Mouse (Mus musculus) lung, embryonic 14.5 days (tissue): Measurements from ENCODE around the gene Spns1. TPM values are rescaled to one million over a fixed set of nuclear protein-coding genes. Genes with fewer than 3 reads are reported as not detected.
A peak's percentile ranks its signal among the peaks of the same experiment; 100 is the strongest.

Experiments
- ATAC-seq: fragments of 200-750 bp; cut with Nextera tagmentation; 2 replicates; pipeline ENCODE4 v1.8.0; 2017; ENCODE audit warnings: mild to moderate bottlenecking, moderate TSS enrichment, moderate library complexity; ENCODE audit not compliant: insufficient read depth
- DNase-seq: peaks from one replicate; pipeline ENCODE4 v3.0.0-alpha.2; 2015
- H3K27ac ChIP-seq: fragments of 300-500 bp; sonication (generic); 2 replicates; pipeline ENCODE4 v1.5.1; 2014; ENCODE audit warnings: low read depth, mild to moderate bottlenecking, moderate library complexity
- H3K27me3 ChIP-seq: fragments of 300-500 bp; sonication (generic); 2 replicates; pipeline ENCODE4 v1.6.1; 2014; ENCODE audit warnings: low read length, control low read depth; ENCODE audit not compliant: insufficient read depth
- H3K36me3 ChIP-seq: fragments of 300-500 bp; sonication (generic); 2 replicates; pipeline ENCODE4 v1.6.1; 2014; ENCODE audit warnings: control low read depth; ENCODE audit not compliant: insufficient read depth
- H3K4me1 ChIP-seq: fragments of 300-500 bp; sonication (generic); 2 replicates; pipeline ENCODE4 v1.6.1; 2014; ENCODE audit warnings: antibody characterized with exemption, control low read depth; ENCODE audit not compliant: insufficient read depth
- H3K4me2 ChIP-seq: fragments of 300-500 bp; sonication (generic); 2 replicates; pipeline ENCODE4 v1.6.1; 2014; ENCODE audit warnings: mild to moderate bottlenecking
- H3K4me3 ChIP-seq: fragments of 300-500 bp; sonication (generic); 2 replicates; pipeline ENCODE4 v1.5.1; 2014; ENCODE audit warnings: low read depth, low read length
- H3K9ac ChIP-seq: fragments of 300-500 bp; sonication (generic); 2 replicates; pipeline ENCODE4 v1.6.1; 2014
- H3K9me3 ChIP-seq: fragments of 300-500 bp; sonication (generic); 2 replicates; pipeline ENCODE4 v1.6.1; 2016; ENCODE audit warnings: low read depth, low read length, control low read depth
- CTCF ChIP-seq: IDR thresholded peaks from 2 replicates; pipeline ENCODE4 v1.5.1; 2016; ENCODE audit warnings: antibody characterized with exemption, low read depth
- WGBS: fragments of 180-500 bp; shearing (Covaris S2); extraction: QIAGEN DNeasy Blood & Tissue Kit; methylation state at CpG from one replicate; pipeline ENCODE4 v1.1.7; 2014; 5-methylcytosine and 5-hydroxymethylcytosine counted together
- polyA plus RNA-seq: library from polyadenylated mRNA; unstranded; fragments of >200 nt; fragmentation: Nextera tagmentation; extraction: Ambion mirVana; gene quantifications from 2 replicates; pipeline ENCODE4 v1.2.1, GENCODE M21; 2014

Spns1 gene
- 41.7 and 46.0 TPM in 2 replicates for polyA plus RNA-seq

GRCm38 (mm10) chr7:126377278-126378158 lies at the start of gene Spns1:
Gene Spns1 (minus strand): TSS chr7:126377450.
- Histone ChIP-seq H3K27me3 (no peaks in the 10 kb centered on the region), H3K9ac (peak within 1 kb of the TSS; percentile 82), H3K4me1 (no peaks in the 10 kb centered on the region), H3K36me3 (peaks cover 13% of the 10 kb centered on the region; the same call in 1 of the 2 replicates), H3K4me3 (peak within 1 kb of the TSS; percentile 88), H3K9me3 (no peaks in the 10 kb centered on the region), H3K27ac (0 out of 2 replicates have a peak within 1 kb of the TSS, but pooled peaks have one; percentile 56), H3K4me2 (peak within 1 kb of the TSS; percentile 78)
- WGBS, result under 1% methylated on average over 33 of the region's 33 CpGs
- DNase-seq, result peak; percentile 99
- peak; percentile 97 for ATAC-seq
- peak; percentile 93 for TF ChIP-seq CTCF

- DNase-seq, result no peak
- Histone ChIP-seq H3K27ac (no peak overlapping the region), H3K4me1 (no peaks in the 10 kb centered on the region), H3K9ac (no peak overlapping the region), H3K4me2 (no peak overlapping the region), H3K27me3 (no peaks in the 10 kb centered on the region), H3K9me3 (no peaks in the 10 kb centered on the region), H3K36me3 (no peaks in the 10 kb centered on the region), H3K4me3 (no peak overlapping the region)
- 82% methylated on average over 6 of the region's 6 CpGs for WGBS
- no peak for TF ChIP-seq CTCF
- no peak for ATAC-seq
These were observed 46.9 kb upstream of the Spns1 start for GRCm38 (mm10) chr7:126424161-126424560.

GRCm38 (mm10) chr7:126421756-126422155 lies 44.5 kb upstream of the Spns1 start:
- H3K27ac ChIP-seq, result no peak overlapping the region
- 75% methylated on average over 5 of the region's 5 CpGs for WGBS
- no peak for ATAC-seq
- H3K4me2 ChIP-seq, result no peak overlapping the region
- H3K36me3 ChIP-seq, result no peaks in the 10 kb centered on the region
- H3K9me3 ChIP-seq, result no peaks in the 10 kb centered on the region
- no peak overlapping the region for H3K9ac ChIP-seq
- no peak overlapping the region for H3K4me3 ChIP-seq
- H3K27me3 ChIP-seq, result no peaks in the 10 kb centered on the region
- DNase-seq, result no peak
- no peaks in the 10 kb centered on the region for H3K4me1 ChIP-seq
- no peak for TF ChIP-seq CTCF

GRCm38 (mm10) chr7:126418496-126418895 lies 41.2 kb upstream of the Spns1 start:
- H3K4me3 ChIP-seq, result no peak overlapping the region
- no peaks in the 10 kb centered on the region for H3K9me3 ChIP-seq
- H3K36me3 ChIP-seq, result no peaks in the 10 kb centered on the region
- no peaks in the 10 kb centered on the region for H3K4me1 ChIP-seq
- DNase-seq, result no peak
- 38% methylated on average over 3 of the region's 3 CpGs for WGBS
- H3K27me3 ChIP-seq, result no peaks in the 10 kb centered on the region
- H3K27ac ChIP-seq, result no peak overlapping the region
- no peak overlapping the region for H3K9ac ChIP-seq
- H3K4me2 ChIP-seq, result no peak overlapping the region
- no peak for ATAC-seq
- TF ChIP-seq CTCF, result no peak

GRCm38 (mm10) chr7:126417606-126418005 lies 40.4 kb upstream of the Spns1 start:
- TF ChIP-seq CTCF, result no peak
- no peaks in the 10 kb centered on the region for H3K36me3 ChIP-seq
- H3K9me3 ChIP-seq, result no peaks in the 10 kb centered on the region
- no peak overlapping the region for H3K9ac ChIP-seq
- H3K4me2 ChIP-seq, result no peak overlapping the region
- no peaks in the 10 kb centered on the region for H3K27me3 ChIP-seq
- no peak for ATAC-seq
- DNase-seq, result no peak
- no peaks in the 10 kb centered on the region for H3K4me1 ChIP-seq
- no peak overlapping the region for H3K27ac ChIP-seq
- 82% methylated on average over 4 of the region's 4 CpGs for WGBS
- no peak overlapping the region for H3K4me3 ChIP-seq

- Histone ChIP-seq H3K9me3 (no peaks in the 10 kb centered on the region), H3K4me2 (no peak overlapping the region), H3K4me3 (no peak overlapping the region), H3K27me3 (no peaks in the 10 kb centered on the region), H3K4me1 (no peaks in the 10 kb centered on the region), H3K9ac (no peak overlapping the region), H3K27ac (no peak overlapping the region), H3K36me3 (no peaks in the 10 kb centered on the region)
- DNase-seq, result no peak
- no peak for ATAC-seq
- no peak for TF ChIP-seq CTCF
- WGBS, result 62% methylated on average over 8 of the region's 8 CpGs
These were observed 39.8 kb upstream of the Spns1 start for GRCm38 (mm10) chr7:126417045-126417444.

- 66% methylated on average over 2 of the region's 2 CpGs for WGBS
- no peak overlapping the region for H3K4me3 ChIP-seq
- DNase-seq (no peak), ATAC-seq (no peak)
- H3K27ac ChIP-seq, result no peak overlapping the region
- no peak for TF ChIP-seq CTCF
- H3K36me3 ChIP-seq, result no peaks in the 10 kb centered on the region
- H3K27me3 ChIP-seq, result no peaks in the 10 kb centered on the region
- no peak overlapping the region for H3K4me2 ChIP-seq
- no peaks in the 10 kb centered on the region for H3K4me1 ChIP-seq
- no peak overlapping the region for H3K9ac ChIP-seq
- H3K9me3 ChIP-seq, result no peaks in the 10 kb centered on the region
These were observed 39.4 kb upstream of the Spns1 start for GRCm38 (mm10) chr7:126416615-126417014.
